Mouse (Mus musculus) stomach, adult 2 months (tissue): Measurements from ENCODE around the gene Ctla2b. TPM values are rescaled to one million over a fixed set of nuclear protein-coding genes. Genes with fewer than 3 reads are reported as not detected.

ENCODE experiments used
- polyA plus RNA-seq: library from polyadenylated mRNA; depleted of rRNA; stranded (reverse); fragments of >200 nt; gene quantifications from 2 replicates; pipeline ENCODE4 v1.2.3, GENCODE M21; 2012; rRNA removed

Ctla2b gene
- 0.10 and 0.53 TPM in 2 replicates for polyA plus RNA-seq

DNA sequence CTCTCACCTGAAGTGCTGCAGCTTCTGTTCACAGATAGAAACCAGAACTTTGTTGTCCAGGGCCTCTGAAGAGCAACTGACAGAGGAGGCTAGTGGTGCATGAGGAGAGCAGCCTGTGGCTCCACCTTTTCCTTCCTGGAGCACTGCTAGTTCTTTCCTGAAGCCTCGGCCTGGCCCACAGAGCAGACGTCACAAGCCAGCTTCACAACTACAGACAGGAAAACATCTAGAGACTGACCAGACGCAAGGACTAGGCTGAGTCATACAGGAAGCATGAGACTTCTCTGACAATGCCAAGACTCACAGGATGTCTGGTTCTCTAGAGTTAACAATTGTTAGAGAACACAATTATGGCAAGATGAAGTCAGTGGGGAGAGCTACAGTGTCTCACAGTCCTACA, at the start of gene Ctla2b:
Gene Ctla2b (minus strand): TSS at position 120 of the 400 bp plus-strand sequence.

GRCm38 (mm10) chr13:60941884-60942283, 44.6 kb upstream of the Ctla2b start, which contains the start of gene Tpbpa:
Gene Tpbpa (minus strand): TSS chr13:60941984.

GRCm38 (mm10) chr13:60936500-60936901, 39.3 kb upstream of the Ctla2b start, which contains the start of the genes Gm49391 and Ctla2a:
Gene Gm49391 (minus strand): TSS chr13:60936571.
Gene Ctla2a (minus strand): TSS chr13:60936625.

GRCm38 (mm10) chr13:60935490-60935889, 38.2 kb upstream of the Ctla2b start, which contains the start of gene Gm49393:
Gene Gm49393 (minus strand): TSS chr13:60935590.

GRCm38 (mm10) chr13:60904780-60905179, 7.5 kb upstream of the Ctla2b start, which contains the start of gene Tpbpb:
Gene Tpbpb (minus strand): TSS chr13:60904880.

DNA sequence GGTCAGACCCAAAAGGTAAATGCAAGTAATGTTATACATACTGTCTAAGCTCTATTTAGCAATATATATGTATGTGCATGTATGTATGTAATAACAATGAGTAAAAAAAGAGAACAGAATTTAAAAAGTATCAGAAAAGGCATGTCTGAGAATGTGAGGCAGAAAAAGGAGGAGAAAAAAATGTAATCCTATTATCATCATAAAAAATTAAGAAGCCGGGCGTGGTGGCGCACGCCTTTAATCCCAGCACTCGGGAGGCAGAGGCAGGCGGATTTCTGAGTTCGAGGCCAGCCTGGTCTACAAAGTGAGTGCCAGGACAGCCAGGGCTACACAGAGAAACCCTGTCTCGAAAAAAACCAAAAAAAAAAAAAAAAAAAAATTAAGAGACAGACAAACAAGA, 453 bp downstream of the Ctla2b start, which contains the start of gene Gm49392:
Gene Gm49392 (minus strand): TSS at position 101 of the 400 bp plus-strand sequence.

GRCm38 (mm10) chr13:60864281-60864680, 33.0 kb downstream of the Ctla2b start, which contains the start of gene 4930486L24Rik:
Gene 4930486L24Rik (minus strand): TSS chr13:60864475.

Other genes starting within 250 kb of the Ctla2b start
- not detected in 2 replicates for gene BC051665, start 111.1 kb downstream of the Ctla2b start, polyA plus RNA-seq
- gene Ctsll3, start 94.6 kb downstream of the Ctla2b start, polyA plus RNA-seq = not detected in 2 replicates
- not detected in 2 replicates for gene 4930486L24Rik, start 33.0 kb downstream of the Ctla2b start, polyA plus RNA-seq
- not detected in 2 replicates for gene Gm49392, start 553 bp downstream of the Ctla2b start, polyA plus RNA-seq
- gene Tpbpb, start 7.4 kb upstream of the Ctla2b start, polyA plus RNA-seq = not detected in 2 replicates
- gene Gm49393, start 38.1 kb upstream of the Ctla2b start, polyA plus RNA-seq = not detected in 2 replicates
- gene Gm49391, start 39.1 kb upstream of the Ctla2b start, polyA plus RNA-seq = 0.08 and 0.12 TPM in 2 replicates
- 0.63 and 1.1 TPM in 2 replicates for gene Ctla2a, start 39.2 kb upstream of the Ctla2b start, polyA plus RNA-seq
- gene Tpbpa, start 44.5 kb upstream of the Ctla2b start, polyA plus RNA-seq = not detected in 2 replicates
- not detected in 2 replicates for gene Ctsj, start 108.5 kb upstream of the Ctla2b start, polyA plus RNA-seq
- gene Ctsq, start 143.2 kb upstream of the Ctla2b start, polyA plus RNA-seq = not detected in 2 replicates